Mouse (Mus musculus) kidney, adult 18-20 months (tissue): ENCODE data around the gene Kifc5b.
A peak's percentile ranks its signal among the peaks of the same experiment; 100 is the strongest.
"Not testable (repeated sequence)": the region's sequence is repeated elsewhere in the genome, so short reads cannot be mapped to it uniquely, and the experiment has no call there.

ENCODE experiments used
- DNase-seq: peaks from one replicate; pipeline ENCODE4 v3.0.0; 2021

The Kifc5b gene

GRCm38 (mm10) chr17:26916711-26917482 is at the start of gene Kifc5b:
Gene Kifc5b (plus strand): TSS chr17:26917091.
- peak; percentile 99 for DNase-seq

GRCm38 (mm10) chr17:26868756-26869155 is 48.1 kb upstream of the Kifc5b start:
- DNase-seq, result no peak

- no peak for DNase-seq
Measured at GRCm38 (mm10) chr17:26872870-26873269, 44.0 kb upstream of the Kifc5b start.

- DNase-seq, result no peak
Measured at GRCm38 (mm10) chr17:26873502-26873901, 43.4 kb upstream of the Kifc5b start.

GRCm38 (mm10) chr17:26874542-26874941 is 42.3 kb upstream of the Kifc5b start:
- no peak for DNase-seq

- no peak for DNase-seq
Measured at GRCm38 (mm10) chr17:26877927-26878326, 39.0 kb upstream of the Kifc5b start.

GRCm38 (mm10) chr17:26879235-26879634 is 37.7 kb upstream of the Kifc5b start:
- DNase-seq, result no peak

GRCm38 (mm10) chr17:26882706-26883105 is 34.2 kb upstream of the Kifc5b start:
- no peak for DNase-seq

GRCm38 (mm10) chr17:26883585-26883984 is 33.3 kb upstream of the Kifc5b start:
- DNase-seq, result no peak

- DNase-seq, result peak; percentile 82
Measured at GRCm38 (mm10) chr17:26884995-26885926, 31.6 kb upstream of the Kifc5b start.

- peak; percentile 80 for DNase-seq
Measured at GRCm38 (mm10) chr17:26886047-26886749, 30.7 kb upstream of the Kifc5b start.

GRCm38 (mm10) chr17:26887926-26888325 is 29.0 kb upstream of the Kifc5b start:
- no peak for DNase-seq

GRCm38 (mm10) chr17:26892635-26893375 is 24.1 kb upstream of the Kifc5b start:
- no peak for DNase-seq

GRCm38 (mm10) chr17:26893492-26893891 is 23.4 kb upstream of the Kifc5b start:
- DNase-seq, result no peak

- no peak for DNase-seq
Measured at GRCm38 (mm10) chr17:26894342-26894741, 22.5 kb upstream of the Kifc5b start.

GRCm38 (mm10) chr17:26895578-26895977 is 21.3 kb upstream of the Kifc5b start:
- DNase-seq, result peak; percentile 73

GRCm38 (mm10) chr17:26900916-26901315 is 16.0 kb upstream of the Kifc5b start:
- no peak for DNase-seq

- DNase-seq, result no peak
Measured at GRCm38 (mm10) chr17:26904320-26904719, 12.6 kb upstream of the Kifc5b start.

- peak; percentile 56 for DNase-seq
Measured at GRCm38 (mm10) chr17:26907506-26907905, 9.4 kb upstream of the Kifc5b start.

- no peak for DNase-seq
Measured at GRCm38 (mm10) chr17:26915248-26915647, 1.6 kb upstream of the Kifc5b start.

- DNase-seq, result not testable (repeated sequence)
Measured at GRCm38 (mm10) chr17:26917560-26917959, 669 bp downstream of the Kifc5b start.

- DNase-seq, result no peak
Measured at GRCm38 (mm10) chr17:26918343-26918742, 1.5 kb downstream of the Kifc5b start.
